Mouse (Mus musculus) heart, adult 18-20 months (tissue): ENCODE results near the gene Mucl2. TPM values are rescaled to one million over a fixed set of nuclear protein-coding genes. Genes with fewer than 3 reads are reported as not detected.
"Not testable (repeated sequence)": the region's sequence is repeated elsewhere in the genome, so short reads cannot be mapped to it uniquely, and the experiment has no call there.

ENCODE experiments used
- DNase-seq, 2 experiments: peaks; one replicate each; pipeline ENCODE4 v3.0.0; 2021 to 2022; ENCODE audit warnings: mixed read lengths in 1 of 2
- long read RNA-seq, 2 experiments: library from polyadenylated mRNA; stranded (forward); transcript quantifications; one replicate each; pipeline ENCODE4 v2.0.0; 2021
- microRNA-seq, 2 experiments: library from miRNA; unstranded; fragments of <30 nt; microRNA quantifications; one replicate each; pipeline ENCODE4 v1.2.0; 2022
- total RNA-seq, 2 experiments: library from RNA; stranded (reverse); gene quantifications; 2 replicates each; pipeline ENCODE4 v1.2.3; 2021

Gene Mucl2
- not detected for total RNA-seq
- long read RNA-seq, experiment 1: 0 reads
- long read RNA-seq, experiment 2: 0 reads

DNA sequence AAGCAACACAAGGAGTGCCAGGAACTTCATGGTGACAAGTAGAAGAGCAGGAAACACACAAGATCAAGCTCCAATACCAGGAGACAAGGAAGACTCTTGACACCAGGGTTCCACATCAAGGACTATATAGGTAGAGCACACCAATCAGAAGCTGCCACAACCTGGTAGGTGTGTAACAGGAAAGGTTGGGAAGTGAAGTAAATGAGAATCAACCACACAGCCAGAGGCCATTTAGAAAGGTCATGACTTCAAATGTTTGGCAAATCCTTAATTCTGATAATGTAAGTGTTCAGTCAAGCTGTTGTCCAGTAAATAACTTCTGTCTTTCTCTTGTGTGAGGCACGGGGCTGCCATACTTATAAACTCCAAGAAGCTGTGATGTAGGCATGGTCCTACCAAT lies at the start of gene Mucl2:
TSS of gene Mucl2 (minus strand) at position 101 of the 400 bp plus-strand sequence.
- DNase-seq: no peak

DNA sequence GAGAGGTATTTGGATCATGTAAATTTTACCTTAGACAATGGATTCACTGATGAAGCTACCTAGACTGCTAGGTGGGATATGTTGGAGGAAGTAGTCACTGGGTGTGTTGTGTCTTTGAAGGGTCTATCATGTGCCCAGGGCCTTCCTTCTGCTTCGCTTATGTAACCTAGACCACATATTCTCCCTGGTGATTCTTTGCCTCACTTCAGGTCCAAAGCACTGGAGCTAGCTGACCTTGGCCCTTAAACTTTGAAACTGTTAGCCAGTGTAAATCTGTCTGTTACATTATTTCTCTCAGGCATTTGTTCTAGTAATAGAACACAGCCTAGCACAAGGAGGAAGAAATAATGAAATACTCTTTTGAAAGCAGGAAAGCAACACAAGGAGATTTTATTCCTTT lies 13.9 kb upstream of the Mucl2 start:
- DNase-seq: not testable (repeated sequence)

Small RNA genes lying within 50 kb of the gene (microRNA-seq; reads per million reads assigned to microRNA genes)
- gene Gm22852: 0 reads per million in 2 experiments

Other genes with a start within 250 kb of the Mucl2 start
- under 1 TPM; 0.62 to 0.93 TPM for gene Mucl1, start 143.8 kb downstream of the Mucl2 start, total RNA-seq